Mouse (Mus musculus) midbrain, embryonic 13.5 days (tissue): ENCODE data around the gene Plcb4. TPM values are rescaled to one million over a fixed set of nuclear protein-coding genes. Genes with fewer than 3 reads are reported as not detected.
A peak's percentile ranks its signal among the peaks of the same experiment; 100 is the strongest.
"Not testable (repeated sequence)": the region's sequence is repeated elsewhere in the genome, so short reads cannot be mapped to it uniquely, and the experiment has no call there.

ENCODE experiments used
- ATAC-seq: fragments of 200-750 bp; cut with Nextera tagmentation; 2 replicates; pipeline ENCODE4 v1.8.0; 2017; ENCODE audit warnings: mild to moderate bottlenecking, moderate TSS enrichment, moderate library complexity
- H3K27ac ChIP-seq: fragments of 300-500 bp; sonication (generic); 2 replicates; pipeline ENCODE4 v1.5.1; 2015; ENCODE audit warnings: inconsistent platforms, mild to moderate bottlenecking, moderate library complexity
- H3K27me3 ChIP-seq: fragments of 300-500 bp; sonication (generic); 2 replicates; pipeline ENCODE4 v1.6.1; 2015; ENCODE audit warnings: mild to moderate bottlenecking, inconsistent platforms
- H3K36me3 ChIP-seq: fragments of 300-500 bp; sonication (generic); 2 replicates; pipeline ENCODE4 v1.6.1; 2015; ENCODE audit warnings: mild to moderate bottlenecking, inconsistent platforms
- H3K4me1 ChIP-seq: fragments of 300-500 bp; sonication (generic); replicated peaks from 2 replicates; pipeline ENCODE4 v1.6.1; 2015; ENCODE audit warnings: inconsistent platforms
- H3K4me2 ChIP-seq: fragments of 300-500 bp; sonication (generic); replicated peaks from 2 replicates; pipeline ENCODE4 v1.6.1; 2015; ENCODE audit warnings: moderate library complexity, mild to moderate bottlenecking, inconsistent platforms
- H3K4me3 ChIP-seq: fragments of 300-500 bp; sonication (generic); replicated peaks from 2 replicates; pipeline ENCODE4 v1.5.1; 2015; ENCODE audit warnings: mild to moderate bottlenecking, inconsistent platforms
- H3K9ac ChIP-seq: fragments of 300-500 bp; sonication (generic); replicated peaks from 2 replicates; pipeline ENCODE4 v1.6.1; 2015; ENCODE audit warnings: mild to moderate bottlenecking, inconsistent platforms
- H3K9me3 ChIP-seq: fragments of 300-500 bp; sonication (generic); 2 replicates; pipeline ENCODE4 v1.6.1; 2016; ENCODE audit warnings: mild to moderate bottlenecking, inconsistent platforms
- WGBS: fragments of 180-500 bp; shearing (Covaris S2); methylation state at CpG from one replicate; pipeline ENCODE4 v1.1.7; 2015; 5-methylcytosine and 5-hydroxymethylcytosine counted together
- polyA plus RNA-seq: library from polyadenylated mRNA; unstranded; fragments of >200 nt; fragmentation: Nextera tagmentation; extraction: Ambion mirVana; gene quantifications from 2 replicates; pipeline ENCODE4 v1.2.1, GENCODE M21; 2015

The Plcb4 gene
- polyA plus RNA-seq, 1 experiment from 2014 or later, result 38.2 TPM

- Histone ChIP-seq H3K36me3 (no peaks in the 10 kb centered on the region), H3K4me2 (no peak overlapping the region), H3K4me1 (no peaks in the 10 kb centered on the region), H3K9ac (no peak overlapping the region), H3K4me3 (no peak overlapping the region), H3K9me3 (no peaks in the 10 kb centered on the region), H3K27me3 (no peaks in the 10 kb centered on the region), H3K27ac (no peak overlapping the region)
- WGBS, result 82% methylated on average over 5 of the region's 5 CpGs
- no peak for ATAC-seq
Measured at GRCm38 (mm10) chr2:135891686-135892085, 232.9 kb downstream of the Plcb4 start.

GRCm38 (mm10) chr2:135894582-135894981 is 235.8 kb downstream of the Plcb4 start:
- H3K4me3 ChIP-seq, result no peak overlapping the region
- no peak overlapping the region for H3K27ac ChIP-seq
- H3K4me1 ChIP-seq, result no peaks in the 10 kb centered on the region
- no peak overlapping the region for H3K4me2 ChIP-seq
- H3K9me3 ChIP-seq, result no peaks in the 10 kb centered on the region
- no peak overlapping the region for H3K9ac ChIP-seq
- H3K36me3 ChIP-seq, result no peaks in the 10 kb centered on the region
- no peaks in the 10 kb centered on the region for H3K27me3 ChIP-seq
- WGBS, result 78% methylated on average over 2 of the region's 2 CpGs
- ATAC-seq, result no peak

GRCm38 (mm10) chr2:135898025-135898424 is 239.2 kb downstream of the Plcb4 start:
- H3K27me3 ChIP-seq, result no peaks in the 10 kb centered on the region
- H3K4me3 ChIP-seq, result no peak overlapping the region
- no peaks in the 10 kb centered on the region for H3K4me1 ChIP-seq
- H3K36me3 ChIP-seq, result no peaks in the 10 kb centered on the region
- 73% methylated on average over 4 of the region's 4 CpGs for WGBS
- no peaks in the 10 kb centered on the region for H3K9me3 ChIP-seq
- no peak for ATAC-seq
- no peak overlapping the region for H3K27ac ChIP-seq
- H3K4me2 ChIP-seq, result no peak overlapping the region
- no peak overlapping the region for H3K9ac ChIP-seq

GRCm38 (mm10) chr2:135899931-135900330 is 241.1 kb downstream of the Plcb4 start:
- H3K4me3 ChIP-seq, ATAC-seq, H3K4me2 ChIP-seq, H3K36me3 ChIP-seq, H3K27ac ChIP-seq, H3K9ac ChIP-seq, H3K27me3 ChIP-seq, H3K4me1 ChIP-seq, H3K9me3 ChIP-seq: not testable (repeated sequence)
- 91% methylated on average over 4 of the region's 4 CpGs for WGBS

GRCm38 (mm10) chr2:135901015-135901414 is 242.2 kb downstream of the Plcb4 start:
- Histone ChIP-seq H3K4me3 (no peak overlapping the region), H3K36me3 (no peaks in the 10 kb centered on the region), H3K4me1 (no peaks in the 10 kb centered on the region), H3K4me2 (no peak overlapping the region), H3K9me3 (no peaks in the 10 kb centered on the region), H3K9ac (no peak overlapping the region), H3K27me3 (no peaks in the 10 kb centered on the region), H3K27ac (no peak overlapping the region)
- ATAC-seq, result no peak
- WGBS, result 97% methylated on average over 4 of the region's 4 CpGs

GRCm38 (mm10) chr2:135904262-135904661 is 245.5 kb downstream of the Plcb4 start:
- WGBS, result 67% methylated on average over 4 of the region's 4 CpGs
- Histone ChIP-seq H3K27me3 (no peaks in the 10 kb centered on the region), H3K4me1 (no peaks in the 10 kb centered on the region), H3K4me2 (no peak overlapping the region), H3K36me3 (no peaks in the 10 kb centered on the region), H3K4me3 (no peak overlapping the region), H3K9ac (no peak overlapping the region), H3K9me3 (no peaks in the 10 kb centered on the region), H3K27ac (no peak overlapping the region)
- ATAC-seq, result no peak

GRCm38 (mm10) chr2:135904791-135905190 is 246.0 kb downstream of the Plcb4 start:
- Histone ChIP-seq H3K4me3 (no peak overlapping the region), H3K27ac (no peak overlapping the region), H3K4me2 (no peak overlapping the region), H3K36me3 (no peaks in the 10 kb centered on the region), H3K27me3 (no peaks in the 10 kb centered on the region), H3K4me1 (no peaks in the 10 kb centered on the region), H3K9me3 (no peaks in the 10 kb centered on the region), H3K9ac (no peak overlapping the region)
- 96% methylated on average over 4 of the region's 4 CpGs for WGBS
- no peak for ATAC-seq

- Histone ChIP-seq H3K4me3 (no peak overlapping the region), H3K9ac (no peak overlapping the region), H3K27ac (no peak overlapping the region), H3K36me3 (no peaks in the 10 kb centered on the region), H3K27me3 (no peaks in the 10 kb centered on the region), H3K4me1 (peaks cover 7% of the 10 kb centered on the region), H3K4me2 (no peak overlapping the region), H3K9me3 (no peaks in the 10 kb centered on the region)
- ATAC-seq, result peak; percentile 37; the same call in 1 of the 2 replicates
- WGBS, result 65% methylated on average over 8 of the region's 8 CpGs
Measured at GRCm38 (mm10) chr2:135914343-135915261, 255.8 kb downstream of the Plcb4 start.

- 81% methylated on average over 10 of the region's 10 CpGs for WGBS
- H3K4me1 ChIP-seq, result peaks cover 7% of the 10 kb centered on the region
- no peak for ATAC-seq
Measured at GRCm38 (mm10) chr2:135915928-135916327, 257.1 kb downstream of the Plcb4 start.

GRCm38 (mm10) chr2:135917000-135917399 is 258.2 kb downstream of the Plcb4 start:
- Histone ChIP-seq H3K4me3 (no peak overlapping the region), H3K27ac (no peak overlapping the region), H3K9ac (no peak overlapping the region), H3K36me3 (no peaks in the 10 kb centered on the region), H3K27me3 (no peaks in the 10 kb centered on the region), H3K4me1 (no peaks in the 10 kb centered on the region), H3K4me2 (no peak overlapping the region), H3K9me3 (no peaks in the 10 kb centered on the region)
- no peak for ATAC-seq
- 54% methylated on average over 3 of the region's 3 CpGs for WGBS

More at GRCm38 (mm10) chr2:135915928-135916327, 257.1 kb downstream of the Plcb4 start:
- H3K4me2 ChIP-seq, result no peak overlapping the region
- H3K9me3 ChIP-seq, result no peaks in the 10 kb centered on the region
- no peak overlapping the region for H3K27ac ChIP-seq
- no peaks in the 10 kb centered on the region for H3K27me3 ChIP-seq
- H3K36me3 ChIP-seq, result no peaks in the 10 kb centered on the region
- no peak overlapping the region for H3K4me3 ChIP-seq
- no peak overlapping the region for H3K9ac ChIP-seq

- no peak for ATAC-seq
- Histone ChIP-seq H3K9me3 (no peaks in the 10 kb centered on the region), H3K27me3 (no peaks in the 10 kb centered on the region), H3K4me1 (no peaks in the 10 kb centered on the region), H3K4me2 (no peak overlapping the region), H3K9ac (no peak overlapping the region), H3K36me3 (no peaks in the 10 kb centered on the region), H3K4me3 (no peak overlapping the region), H3K27ac (no peak overlapping the region)
- 83% methylated on average over 5 of the region's 5 CpGs for WGBS
Measured at GRCm38 (mm10) chr2:135918116-135918515, 259.3 kb downstream of the Plcb4 start.

GRCm38 (mm10) chr2:135919641-135920040 is 260.8 kb downstream of the Plcb4 start:
- Histone ChIP-seq H3K27ac (no peak overlapping the region), H3K4me3 (no peak overlapping the region), H3K36me3 (no peaks in the 10 kb centered on the region), H3K9me3 (no peaks in the 10 kb centered on the region), H3K9ac (no peak overlapping the region), H3K4me1 (no peaks in the 10 kb centered on the region), H3K27me3 (no peaks in the 10 kb centered on the region), H3K4me2 (no peak overlapping the region)
- no peak for ATAC-seq
- WGBS, result 70% methylated on average over 6 of the region's 6 CpGs
